Mouse (Mus musculus) CH12.LX (cell line): ENCODE measurements at regions not wholly inside any gene's neighbourhood (a gene's known extent, or its start where the extent isn't known, plus 50 kb on each side); places are given as distances from the start of the nearest gene placed in this dataset.

Experiments
- DNase-seq: peaks from one replicate; pipeline ENCODE4 v3.0.0-alpha.2; 2013; ENCODE audit errors: extremely low read depth
- H3K27ac ChIP-seq: 2 replicates; pipeline ENCODE4 v1.5.1; 2012; ENCODE audit warnings: low read depth, mild to moderate bottlenecking, control low read depth, moderate library complexity; ENCODE audit not compliant: insufficient read depth
- H3K27me3 ChIP-seq: replicated peaks from 2 replicates; pipeline ENCODE3; 2012; ENCODE audit warnings: inconsistent platforms
- H3K36me3 ChIP-seq, 2 experiments: replicated peaks in 1 of 2; 2 replicates each; pipeline versions ENCODE3 to v1.6.1; 2012; ENCODE audit warnings: inconsistent platforms in 1 of 2, low read length in 1 of 2, mild to moderate bottlenecking in 1 of 2, mixed read lengths in 1 of 2, moderate library complexity in 1 of 2; ENCODE audit not compliant: control insufficient read depth in 1 of 2, insufficient read depth in 1 of 2
- H3K4me1 ChIP-seq, 2 experiments: 2 replicates each; pipeline ENCODE4 v1.6.1; 2012; ENCODE audit warnings: inconsistent platforms in 1 of 2, moderate library complexity in 1 of 2; ENCODE audit not compliant: insufficient read depth in 2 of 2, control insufficient read depth in 1 of 2
- H3K4me2 ChIP-seq: 2 replicates; pipeline ENCODE4 v1.6.1; 2012; ENCODE audit warnings: low read depth, mild to moderate bottlenecking, control low read depth; ENCODE audit not compliant: poor library complexity, insufficient read depth, severe bottlenecking
- H3K4me3 ChIP-seq, 3 experiments: fragments of 150-350 bp in 1 of 3; sonication (generic) in 1 of 3; replicated peaks in 1 of 3; 2 replicates each; pipeline versions ENCODE3 to v1.5.1; 2011 to 2012; ENCODE audit warnings: low read depth in 2 of 3, low read length in 2 of 3, mild to moderate bottlenecking in 2 of 3, moderate library complexity in 2 of 3, control low read depth in 1 of 3, improper control_type of control experiment in 1 of 3, inconsistent platforms in 1 of 3, mixed read lengths in 1 of 3; ENCODE audit not compliant: poor library complexity in 1 of 3
- H3K79me2 ChIP-seq: replicated peaks from 2 replicates; pipeline ENCODE4 v1.6.1; 2012; ENCODE audit warnings: mild to moderate bottlenecking, moderate library complexity; ENCODE audit not compliant: control insufficient read depth, poor library complexity, insufficient read depth, severe bottlenecking; ENCODE audit errors: extremely low read depth
- H3K9ac ChIP-seq: 2 replicates; pipeline ENCODE4 v1.6.1; 2012; ENCODE audit warnings: low read depth, mild to moderate bottlenecking, control low read depth, moderate library complexity; ENCODE audit not compliant: insufficient read depth
- H3K9me3 ChIP-seq: replicated peaks from 2 replicates; pipeline ENCODE3; 2012; ENCODE audit warnings: low read length, inconsistent platforms, mixed read lengths
- BHLHE40 ChIP-seq: IDR thresholded peaks from 2 replicates; pipeline ENCODE4 v1.6.1; 2011; ENCODE audit warnings: mild to moderate bottlenecking, low read depth, low read length, improper control_type of control experiment
- CHD1 ChIP-seq: IDR thresholded peaks from 2 replicates; pipeline ENCODE4 v1.6.1; 2012; ENCODE audit warnings: low read depth, low read length, improper control_type of control experiment, inconsistent platforms
- CTCF ChIP-seq, 2 experiments: IDR thresholded peaks in 1 of 2; conservative IDR thresholded peaks in 1 of 2; 2 replicates each; pipeline ENCODE4 v1.5.1; 2011 to 2012; ENCODE audit warnings: low read depth in 2 of 2, low read length in 2 of 2, improper control_type of control experiment in 1 of 2, inconsistent platforms in 1 of 2, mild to moderate bottlenecking in 1 of 2, moderate library complexity in 1 of 2
- E2F4 ChIP-seq: IDR thresholded peaks from 2 replicates; pipeline ENCODE4 v1.6.1; 2011; ENCODE audit warnings: low read depth, low read length, improper control_type of control experiment; ENCODE audit not compliant: insufficient replicate concordance
- ELF1 ChIP-seq: IDR thresholded peaks from 2 replicates; pipeline ENCODE4 v1.6.1; 2014; ENCODE audit warnings: low read depth, mild to moderate bottlenecking, inconsistent platforms, low read length, improper control_type of control experiment
- EP300 ChIP-seq: IDR thresholded peaks from 2 replicates; pipeline ENCODE4 v1.6.1; 2011; ENCODE audit warnings: low read length, improper control_type of control experiment
- ETS1 ChIP-seq: conservative IDR thresholded peaks from 2 replicates; pipeline ENCODE4 v1.6.1; 2012; ENCODE audit warnings: low read depth, mild to moderate bottlenecking, inconsistent platforms, low read length, improper control_type of control experiment, moderate library complexity
- GABPA ChIP-seq: IDR thresholded peaks from 2 replicates; pipeline ENCODE4 v1.6.1; 2012; ENCODE audit warnings: low read depth, low read length, improper control_type of control experiment, inconsistent platforms; ENCODE audit not compliant: insufficient replicate concordance
- IRF4 ChIP-seq: IDR thresholded peaks from 2 replicates; pipeline ENCODE4 v1.6.1; 2014; ENCODE audit warnings: low read depth, mild to moderate bottlenecking, inconsistent platforms, low read length, improper control_type of control experiment
- JUN ChIP-seq: IDR thresholded peaks from 2 replicates; pipeline ENCODE4 v1.6.1; 2011; ENCODE audit warnings: low read depth, mild to moderate bottlenecking, low read length, improper control_type of control experiment, moderate library complexity; ENCODE audit not compliant: insufficient read depth
- JUND ChIP-seq: conservative IDR thresholded peaks from 2 replicates; pipeline ENCODE4 v1.6.1; 2011; ENCODE audit warnings: low read depth, low read length, improper control_type of control experiment
- KAT2A ChIP-seq: IDR thresholded peaks from 2 replicates; pipeline ENCODE4 v1.6.1; 2012; ENCODE audit warnings: low read length, improper control_type of control experiment, inconsistent platforms; ENCODE audit not compliant: insufficient replicate concordance
- MAX ChIP-seq: IDR thresholded peaks from 2 replicates; pipeline ENCODE4 v1.6.1; 2011; ENCODE audit warnings: low read length, improper control_type of control experiment
- MEF2A ChIP-seq: IDR thresholded peaks from 2 replicates; pipeline ENCODE4 v1.6.1; 2014; ENCODE audit warnings: low read depth, mild to moderate bottlenecking, inconsistent platforms, low read length, improper control_type of control experiment, borderline replicate concordance
- MXI1 ChIP-seq: IDR thresholded peaks from 2 replicates; pipeline ENCODE4 v1.6.1; 2011; ENCODE audit warnings: mild to moderate bottlenecking, low read depth, low read length, improper control_type of control experiment
- MYC ChIP-seq: IDR thresholded peaks from 2 replicates; pipeline ENCODE4 v1.6.1; 2011; ENCODE audit warnings: low read depth, mild to moderate bottlenecking, improper control_type of control experiment, low read length
- NELFE ChIP-seq: IDR thresholded peaks from 2 replicates; pipeline ENCODE4 v1.6.1; 2011; ENCODE audit warnings: low read depth, low read length, improper control_type of control experiment
- NRF1 ChIP-seq: IDR thresholded peaks from 2 replicates; pipeline ENCODE4 v1.6.1; 2014; ENCODE audit warnings: low read depth, mild to moderate bottlenecking, inconsistent platforms, low read length, improper control_type of control experiment, moderate library complexity
- PAX5 ChIP-seq: IDR thresholded peaks from 2 replicates; pipeline ENCODE4 v1.6.1; 2012; ENCODE audit warnings: low read length, inconsistent platforms, mixed read lengths
- POLR2AphosphoS2 ChIP-seq: IDR thresholded peaks from 2 replicates; pipeline ENCODE4 v1.6.1; 2011; ENCODE audit warnings: low read depth, low read length, improper control_type of control experiment
- RAD21 ChIP-seq: IDR thresholded peaks from 2 replicates; pipeline ENCODE4 v1.6.1; 2011; ENCODE audit warnings: low read depth, mild to moderate bottlenecking, low read length, improper control_type of control experiment, moderate library complexity
- SMC3 ChIP-seq: IDR thresholded peaks from 2 replicates; pipeline ENCODE4 v1.6.1; 2011; ENCODE audit warnings: low read depth, low read length, improper control_type of control experiment
- TBP ChIP-seq: conservative IDR thresholded peaks from 2 replicates; pipeline ENCODE4 v1.6.1; 2011; ENCODE audit warnings: low read depth, low read length, improper control_type of control experiment
- UBTF ChIP-seq: IDR thresholded peaks from 2 replicates; pipeline ENCODE4 v1.6.1; 2012; ENCODE audit warnings: low read depth, mild to moderate bottlenecking, inconsistent platforms, low read length, improper control_type of control experiment, moderate library complexity
- USF1 ChIP-seq: IDR thresholded peaks from 2 replicates; pipeline ENCODE4 v1.6.1; 2014; ENCODE audit warnings: low read depth, mild to moderate bottlenecking, inconsistent platforms, low read length, improper control_type of control experiment
- USF2 ChIP-seq: conservative IDR thresholded peaks from 2 replicates; pipeline ENCODE4 v1.6.1; 2011; ENCODE audit warnings: low read depth, low read length, improper control_type of control experiment
- ZC3H11A ChIP-seq: IDR thresholded peaks from 2 replicates; pipeline ENCODE4 v1.6.1; 2012; ENCODE audit warnings: low read depth, mild to moderate bottlenecking, inconsistent platforms, low read length, improper control_type of control experiment
- ZKSCAN1 ChIP-seq: IDR thresholded peaks from 2 replicates; pipeline ENCODE4 v1.6.1; 2012; ENCODE audit warnings: low read depth, inconsistent platforms, low read length, improper control_type of control experiment, borderline replicate concordance
- ZNF384 ChIP-seq: IDR thresholded peaks from 2 replicates; pipeline ENCODE4 v1.6.1; 2012; ENCODE audit warnings: low read depth, low read length, improper control_type of control experiment, inconsistent platforms
- dilution Hi-C: fragments of 300-500 bp; cut with MboI; formaldehyde crosslinking; loops from 2 replicates; pipeline ENCODE4 v1.14.3; 2020; ENCODE audit warnings: low sequenced_read_pairs; ENCODE audit not compliant: extremely low pct_unique_long_range_greater_than_20kb, extremely low pct_ligation_motif_present
- in situ Hi-C: fragments of 300-500 bp; cut with MboI; formaldehyde crosslinking; loops from 3 replicates; pipeline ENCODE4 v1.14.3; 2019; ENCODE audit warnings: low sequenced_read_pairs, low pct_ligation_motif_present, low pct_unique_long_range_greater_than_20kb, mixed read lengths

- Histone ChIP-seq H3K4me3 (no peak overlapping the region), H3K4me2 (no peak overlapping the region), H3K4me1 (peaks cover 3 to 76% of the 10 kb centered on the region in 2 experiments; a peak in 2 of 4 replicates), H3K9me3 (no peaks in the 10 kb centered on the region), H3K9ac (no peak overlapping the region), H3K27me3 (no peaks in the 10 kb centered on the region), H3K36me3 (peaks cover 24 to 67% of the 10 kb centered on the region in 2 experiments), H3K79me2 (no peaks in the 10 kb centered on the region), H3K27ac (no peak overlapping the region)
- no peak for DNase-seq
- dilution Hi-C loops: no loop called here
- in situ Hi-C loops: no loop called here
- TF ChIP-seq MYC: no peak
- TF ChIP-seq UBTF: no peak
- TF ChIP-seq POLR2AphosphoS2: no peak
- no peak for TF ChIP-seq ELF1
- no peak for TF ChIP-seq ZNF384
- no peak for TF ChIP-seq GABPA
- no peak for TF ChIP-seq NELFE
- TF ChIP-seq MXI1: no peak
- TF ChIP-seq CHD1: no peak
- TF ChIP-seq NRF1: no peak
- TF ChIP-seq KAT2A: no peak
- TF ChIP-seq SMC3: no peak
- no peak for TF ChIP-seq JUND
- no peak for TF ChIP-seq ETS1
- no peak for TF ChIP-seq USF2
- TF ChIP-seq EP300: no peak
- TF ChIP-seq PAX5: no peak
- TF ChIP-seq, all 38 proteins: peak for 0
Observed at GRCm38 (mm10) chr13:84401006-84401405, 178.9 kb downstream of the Tmem161b start.

GRCm38 (mm10) chr13:84404566-84405194 lies 182.6 kb downstream of the Tmem161b start:
- H3K27ac ChIP-seq: no peak overlapping the region
- dilution Hi-C loops: no loop called here
- H3K9me3 ChIP-seq: no peaks in the 10 kb centered on the region
- in situ Hi-C loops: no loop called here
- no peaks in the 10 kb centered on the region for H3K79me2 ChIP-seq
- TF ChIP-seq MYC (no peak), MAX (no peak), PAX5 (no peak), MEF2A (no peak), TBP (no peak), IRF4 (no peak), CTCF (conservative IDR thresholded peaks at IDR 0.05 in 1 of 2, IDR thresholded peaks at IDR 0.05 in 1 of 2; ENCODE audit: low read depth in 2 of 2, low read length in 2 of 2) (no peak), RAD21 (no peak), E2F4 (no peak), SMC3 (no peak), BHLHE40 (no peak), ZC3H11A (no peak), USF1 (no peak), ZKSCAN1 (no peak), JUN (no peak), MXI1 (no peak)
- H3K9ac ChIP-seq: no peak overlapping the region
- H3K36me3 ChIP-seq: peaks cover 9 to 50% of the 10 kb centered on the region in 2 experiments
- no peak overlapping the region for H3K4me3 ChIP-seq
- no peak overlapping the region for H3K4me2 ChIP-seq
- no peak for DNase-seq
- H3K4me1 ChIP-seq: peaks cover 3 to 54% of the 10 kb centered on the region in 2 experiments; a peak in 2 of 4 replicates
- no peaks in the 10 kb centered on the region for H3K27me3 ChIP-seq
